Mouse (Mus musculus) kidney, embryonic 14.5 days (tissue): Measurements from ENCODE around the gene Med16. TPM values are rescaled to one million over a fixed set of nuclear protein-coding genes. Genes with fewer than 3 reads are reported as not detected.

Source experiments
- ATAC-seq: fragments of 200-750 bp; cut with Nextera tagmentation; 2 replicates; pipeline ENCODE4 v1.8.0; 2017; ENCODE audit warnings: moderate number of reproducible peaks, mild to moderate bottlenecking, moderate TSS enrichment, moderate library complexity; ENCODE audit not compliant: low FRiP score, low TSS enrichment
- H3K27ac ChIP-seq: fragments of 300-500 bp; sonication (generic); 2 replicates; pipeline ENCODE4 v1.5.1; 2014; ENCODE audit warnings: low read depth, mild to moderate bottlenecking, low read length, moderate library complexity, mixed read lengths
- H3K27me3 ChIP-seq: fragments of 300-500 bp; sonication (generic); 2 replicates; pipeline ENCODE4 v1.6.1; 2014; ENCODE audit warnings: mild to moderate bottlenecking, low read length; ENCODE audit not compliant: control insufficient read depth, insufficient read depth
- H3K36me3 ChIP-seq: fragments of 300-500 bp; sonication (generic); 2 replicates; pipeline ENCODE4 v1.6.1; 2014; ENCODE audit warnings: low read length, mixed read lengths; ENCODE audit not compliant: control insufficient read depth, insufficient read depth
- H3K4me1 ChIP-seq: fragments of 300-500 bp; sonication (generic); 2 replicates; pipeline ENCODE4 v1.6.1; 2014; ENCODE audit warnings: low read length, mixed read lengths; ENCODE audit not compliant: control insufficient read depth, insufficient read depth
- H3K4me2 ChIP-seq: fragments of 300-500 bp; sonication (generic); replicated peaks from 2 replicates; pipeline ENCODE4 v1.6.1; 2014; ENCODE audit warnings: low read depth, mild to moderate bottlenecking, low read length
- H3K4me3 ChIP-seq: fragments of 300-500 bp; sonication (generic); 2 replicates; pipeline ENCODE4 v1.5.1; 2014; ENCODE audit warnings: mild to moderate bottlenecking, low read length
- H3K9ac ChIP-seq: fragments of 300-500 bp; sonication (generic); 2 replicates; pipeline ENCODE4 v1.6.1; 2014; ENCODE audit warnings: low read depth, mild to moderate bottlenecking, low read length, moderate library complexity
- H3K9me3 ChIP-seq: fragments of 300-500 bp; sonication (generic); 2 replicates; pipeline ENCODE4 v1.6.1; 2016; ENCODE audit warnings: low read length; ENCODE audit not compliant: control insufficient read depth
- WGBS: fragments of 180-500 bp; shearing (Covaris S2); extraction: QIAGEN DNeasy Blood & Tissue Kit; methylation state at CpG from one replicate; pipeline ENCODE4 v1.1.7; 2014; 5-methylcytosine and 5-hydroxymethylcytosine counted together
- microRNA-seq: library from miRNA; unstranded; fragments of <30 nt; microRNA quantifications from one replicate; pipeline ENCODE4, GENCODE M21; 2016
- polyA plus RNA-seq: library from polyadenylated mRNA; unstranded; fragments of >200 nt; fragmentation: Nextera tagmentation; extraction: Ambion mirVana; gene quantifications from 2 replicates; pipeline ENCODE4 v1.2.1, GENCODE M21; 2014

Gene Med16
- polyA plus RNA-seq, 1 experiment from 2014 or later = 61.2 TPM

GRCm38 (mm10) chr10:79849941-79850628 is 58.6 kb downstream of the Med16 start:
- H3K4me1 ChIP-seq = peaks cover 30% of the 10 kb centered on the region
- ATAC-seq = no peak
- 84% methylated on average over 8 of the region's 8 CpGs for WGBS
- H3K9me3 ChIP-seq = no peaks in the 10 kb centered on the region
- H3K27ac ChIP-seq = no peak overlapping the region
- H3K4me2 ChIP-seq = no peak overlapping the region
- no peak overlapping the region for H3K4me3 ChIP-seq
- H3K36me3 ChIP-seq = no peaks in the 10 kb centered on the region
- no peak overlapping the region for H3K9ac ChIP-seq
- H3K27me3 ChIP-seq = no peaks in the 10 kb centered on the region

GRCm38 (mm10) chr10:79846553-79846952 is 62.2 kb downstream of the Med16 start:
- H3K9me3 ChIP-seq = no peaks in the 10 kb centered on the region
- H3K9ac ChIP-seq = no peak overlapping the region
- H3K27ac ChIP-seq = peak overlapping the region; percentile 31; the same call in 1 of the 2 replicates
- peak; percentile 70 for ATAC-seq
- no peaks in the 10 kb centered on the region for H3K36me3 ChIP-seq
- H3K4me3 ChIP-seq = no peak overlapping the region
- H3K27me3 ChIP-seq = no peaks in the 10 kb centered on the region
- 18% methylated on average over 5 of the region's 5 CpGs for WGBS
- H3K4me2 ChIP-seq = no peak overlapping the region
- H3K4me1 ChIP-seq = peaks cover 29% of the 10 kb centered on the region

Small RNA genes within 50 kb of the gene (microRNA-seq; reads per million reads assigned to microRNA genes)
- gene Mir6910 = not detected

Other genes starting within 250 kb of the Med16 start
- 2.6 and 3.6 TPM in 2 replicates for gene Madcam1, start 244.4 kb downstream of the Med16 start, polyA plus RNA-seq
- gene Tpgs1, start 239.6 kb downstream of the Med16 start, polyA plus RNA-seq = 85.7 and 90.9 TPM in 2 replicates
- 105 and 108 TPM in 2 replicates for gene Cdc34, start 226.7 kb downstream of the Med16 start, polyA plus RNA-seq
- gene Gzmm, start 219.9 kb downstream of the Med16 start, polyA plus RNA-seq = 0.54 and 0.61 TPM in 2 replicates
- 847 and 943 TPM in 2 replicates for gene Bsg, start 204.4 kb downstream of the Med16 start, polyA plus RNA-seq
- gene Hcn2, start 192.3 kb downstream of the Med16 start, polyA plus RNA-seq = 0.11 and 0.14 TPM in 2 replicates
- gene Polrmt, start 162.3 kb downstream of the Med16 start, polyA plus RNA-seq = 33.2 and 38.9 TPM in 2 replicates
- gene Fgf22, start 153.8 kb downstream of the Med16 start, polyA plus RNA-seq = 0.11 and 0.61 TPM in 2 replicates
- gene Rnf126, start 142.0 kb downstream of the Med16 start, polyA plus RNA-seq = 95.9 and 104 TPM in 2 replicates
- gene Fstl3, start 131.7 kb downstream of the Med16 start, polyA plus RNA-seq = 4.9 and 8.2 TPM in 2 replicates
- gene Prss57, start 118.0 kb downstream of the Med16 start, polyA plus RNA-seq = not detected in 2 replicates
- gene Palm, start 115.4 kb downstream of the Med16 start, polyA plus RNA-seq = 101 and 136 TPM in 2 replicates
- gene Misp, start 87.9 kb downstream of the Med16 start, polyA plus RNA-seq = 4.1 and 9.0 TPM in 2 replicates
- gene Ptbp1, start 54.5 kb downstream of the Med16 start, polyA plus RNA-seq = 279 and 333 TPM in 2 replicates
- gene Prtn3, start 34.4 kb downstream of the Med16 start, polyA plus RNA-seq = 9.6 and 11.1 TPM in 2 replicates
- gene Plppr3, start 34.3 kb downstream of the Med16 start, polyA plus RNA-seq = 58.8 and 59.7 TPM in 2 replicates
- gene Elane, start 22.7 kb downstream of the Med16 start, polyA plus RNA-seq = not detected in 2 replicates
- gene Cfd, start 18.1 kb downstream of the Med16 start, polyA plus RNA-seq = not detected in 2 replicates
- 4.6 and 10.8 TPM in 2 replicates for gene Gm26602, start 1.9 kb upstream of the Med16 start, polyA plus RNA-seq
- 0.47 and 0.61 TPM in 2 replicates for gene Kiss1r, start 8.0 kb upstream of the Med16 start, polyA plus RNA-seq
- gene R3hdm4, start 12.3 kb upstream of the Med16 start, polyA plus RNA-seq = 102 and 137 TPM in 2 replicates
- 12.0 and 12.3 TPM in 2 replicates for gene Arid3a, start 18.1 kb upstream of the Med16 start, polyA plus RNA-seq
- gene Wdr18, start 51.2 kb upstream of the Med16 start, polyA plus RNA-seq = 132 and 147 TPM in 2 replicates
- gene Grin3b, start 61.8 kb upstream of the Med16 start, polyA plus RNA-seq = 0.19 and 0.29 TPM in 2 replicates
- 18.8 and 27.8 TPM in 2 replicates for gene Tmem259, start 75.4 kb upstream of the Med16 start, polyA plus RNA-seq
- gene Cnn2, start 79.7 kb upstream of the Med16 start, polyA plus RNA-seq = 186 and 220 TPM in 2 replicates
- gene Abca7, start 87.6 kb upstream of the Med16 start, polyA plus RNA-seq = 1.8 and 2.7 TPM in 2 replicates
- 4.8 and 7.7 TPM in 2 replicates for gene Arhgap45, start 107.7 kb upstream of the Med16 start, polyA plus RNA-seq
- gene Polr2e, start 130.9 kb upstream of the Med16 start, polyA plus RNA-seq = 276 and 310 TPM in 2 replicates
- 552 and 641 TPM in 2 replicates for gene Gpx4, start 138.2 kb upstream of the Med16 start, polyA plus RNA-seq
- 10.6 and 14.8 TPM in 2 replicates for gene Sbno2, start 196.6 kb upstream of the Med16 start, polyA plus RNA-seq
- gene Stk11, start 206.9 kb upstream of the Med16 start, polyA plus RNA-seq = 26.6 and 42.0 TPM in 2 replicates
- gene Atp5d, start 229.7 kb upstream of the Med16 start, polyA plus RNA-seq = 519 and 582 TPM in 2 replicates
- gene Cbarp, start 231.9 kb upstream of the Med16 start, polyA plus RNA-seq = 8.1 and 8.4 TPM in 2 replicates
- 42.3 and 46.2 TPM in 2 replicates for gene Midn, start 239.3 kb upstream of the Med16 start, polyA plus RNA-seq